9 mouse cellular contexts compared by ENCODE assay signal in the genomic region with DNA sequence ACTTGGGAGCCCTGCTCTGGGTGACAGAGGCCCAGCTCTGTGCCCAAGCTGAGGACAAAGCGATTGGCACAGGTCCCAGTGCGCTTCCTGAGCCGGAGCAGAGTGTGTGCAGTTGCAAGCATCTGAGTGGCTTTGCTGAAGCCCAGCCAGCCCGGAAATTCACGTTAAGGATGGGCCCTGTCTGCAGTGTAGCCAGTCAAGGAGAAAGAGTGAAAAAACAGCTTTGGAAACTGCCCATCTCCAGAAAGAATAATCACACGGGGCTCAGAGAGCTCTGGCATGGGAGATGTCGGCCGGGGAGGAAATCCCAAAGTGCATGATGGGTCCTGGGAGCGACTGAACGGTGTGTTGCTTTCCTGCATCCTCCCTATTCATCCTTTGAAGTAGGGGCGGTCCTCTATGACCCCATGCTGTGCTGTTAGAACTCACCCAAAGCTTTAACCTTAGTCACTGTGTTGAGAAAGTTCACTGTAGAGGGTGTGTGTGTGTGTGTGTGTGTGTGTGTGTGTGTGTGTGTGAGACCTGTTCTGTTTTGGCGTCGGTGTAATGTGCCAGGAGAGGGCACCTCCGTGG. TPM values are rescaled to one million over a fixed set of nuclear protein-coding genes. Genes with fewer than 3 reads are reported as not detected.
DNase-seq lines count a peak whose midpoint lies in the region; ATAC-seq lines count a peak whose summit lies in the region.
"Had no signal": no experiment of that assay in that cellular context is flagged by ENCODE, and none has a peak within 500 bp of the region (broad histone marks: within the 10 kb centered on the region; RNA-seq: fewer than 3 reads in every experiment).

No protein-coding gene starts in this region.

- WGBS in embryonic facial prominence, embryonic 12.5 days = 37% methylated on average over 14 of the region's 14 CpGs
- WGBS in heart, embryonic 10.5 days = 47% methylated on average over 14 of the region's 14 CpGs
- 39% methylated on average over 14 of the region's 14 CpGs for WGBS in limb, embryonic 15.5 days
- 36% methylated on average over 14 of the region's 14 CpGs for WGBS in neural tube, embryonic 12.5 days

- H3K9me3 ChIP-seq in embryonic facial prominence, embryonic 12.5 days = no peaks in the 10 kb centered on the region
- H3K9me3 ChIP-seq in heart, embryonic 10.5 days = no peaks in the 10 kb centered on the region
- H3K9me3 ChIP-seq in limb, embryonic 15.5 days = no peaks in the 10 kb centered on the region
- no peaks in the 10 kb centered on the region for H3K9me3 ChIP-seq in neural tube, embryonic 12.5 days
- H3K9me3 ChIP-seq: G1E had no signal

- no peaks in the 10 kb centered on the region for H3K36me3 ChIP-seq in embryonic facial prominence, embryonic 12.5 days
- no peaks in the 10 kb centered on the region for H3K36me3 ChIP-seq in heart, embryonic 10.5 days
- H3K36me3 ChIP-seq in limb, embryonic 15.5 days = no peaks in the 10 kb centered on the region
- H3K36me3 ChIP-seq in neural tube, embryonic 12.5 days = no peaks in the 10 kb centered on the region
- H3K36me3 ChIP-seq: G1E had no signal

- no peak overlapping the region for H3K4me3 ChIP-seq in embryonic facial prominence, embryonic 12.5 days
- H3K4me3 ChIP-seq in heart, embryonic 10.5 days = peak overlapping the region; percentile 19; the same call in 1 of the 2 replicates
- 0 out of 2 replicates have a peak overlapping the region, but pooled peaks have one; percentile 16 for H3K4me3 ChIP-seq in limb, embryonic 15.5 days
- H3K4me3 ChIP-seq in neural tube, embryonic 12.5 days = no peak overlapping the region

- peak overlapping the region; percentile 27; the same call in 1 of the 2 replicates for H3K9ac ChIP-seq in embryonic facial prominence, embryonic 12.5 days
- H3K9ac ChIP-seq in limb, embryonic 15.5 days = no peak overlapping the region
- H3K9ac ChIP-seq in neural tube, embryonic 12.5 days = no peak overlapping the region

- no peaks in the 10 kb centered on the region for H3K27me3 ChIP-seq in embryonic facial prominence, embryonic 12.5 days
- no peaks in the 10 kb centered on the region for H3K27me3 ChIP-seq in heart, embryonic 10.5 days (ENCODE audit: insufficient read depth, poor library complexity, severe bottlenecking)
- H3K27me3 ChIP-seq in limb, embryonic 15.5 days = no peaks in the 10 kb centered on the region
- H3K27me3 ChIP-seq in neural tube, embryonic 12.5 days (replicated peaks) = no peaks in the 10 kb centered on the region

- H3K4me1 ChIP-seq in embryonic facial prominence, embryonic 12.5 days = peaks cover 9% of the 10 kb centered on the region
- peaks cover 11% of the 10 kb centered on the region for H3K4me1 ChIP-seq in heart, embryonic 10.5 days
- H3K4me1 ChIP-seq in limb, embryonic 15.5 days = peaks cover 7% of the 10 kb centered on the region
- peaks cover 10% of the 10 kb centered on the region for H3K4me1 ChIP-seq in neural tube, embryonic 12.5 days

- 0 out of 2 replicates have a peak overlapping the region, but pooled peaks have one; percentile 54 for H3K27ac ChIP-seq in embryonic facial prominence, embryonic 12.5 days
- peak overlapping the region; percentile 69; the same call in 1 of the 2 replicates for H3K27ac ChIP-seq in heart, embryonic 10.5 days
- peak overlapping the region; percentile 38; the same call in 1 of the 2 replicates for H3K27ac ChIP-seq in limb, embryonic 15.5 days
- peak overlapping the region; percentile 26; the same call in 1 of the 2 replicates for H3K27ac ChIP-seq in neural tube, embryonic 12.5 days

- DNase-seq in urinary bladder, postnatal 25 days (ENCODE audit: low spot score) = peak; percentile 11
- no peak for DNase-seq in urinary bladder, adult 2 months (ENCODE audit: low spot score)
- no peak for DNase-seq in heart, embryonic 10.5 days (ENCODE audit: low spot score)
- peak; percentile 63 for DNase-seq in kidney, adult 9 months
- no peak for DNase-seq in thymus, postnatal 10 days (ENCODE audit: low spot score in 2 of 2)

- 0 out of 2 replicates have a peak, but pooled peaks have one; percentile 64 for ATAC-seq in embryonic facial prominence, embryonic 12.5 days (ENCODE audit: insufficient number of reproducible peaks, insufficient read depth, low FRiP score, low TSS enrichment)
- ATAC-seq in limb, embryonic 15.5 days (ENCODE audit: insufficient number of reproducible peaks, low FRiP score, low TSS enrichment, low read depth) = no peak
- peak; percentile 95 for ATAC-seq in neural tube, embryonic 12.5 days (ENCODE audit: low FRiP score, low read depth)

- peak overlapping the region; percentile 38 for H3K4me2 ChIP-seq in embryonic facial prominence, embryonic 12.5 days (replicated peaks)
- H3K4me2 ChIP-seq in limb, embryonic 15.5 days = peak overlapping the region; percentile 17
- peak overlapping the region; percentile 45 for H3K4me2 ChIP-seq in neural tube, embryonic 12.5 days (replicated peaks)

RNA-seq across cellular contexts. Expression of a gene that starts 5.5 kb away (rescaled TPM):
- 1.6 and 3.3 TPM in 2 replicates for polyA plus RNA-seq in urinary bladder, adult 2 months (2012; rRNA removed)
- 0.19 and 0.51 TPM in 2 replicates for polyA plus RNA-seq in embryonic facial prominence, embryonic 12.5 days (2016; fragmentation: Nextera tagmentation; extraction: Ambion mirVana)
- 0.34 and 0.58 TPM in 2 replicates for polyA plus RNA-seq in heart, embryonic 10.5 days (2016; fragmentation: Nextera tagmentation; extraction: Ambion mirVana)
- 0.46 TPM in 2 replicates for polyA plus RNA-seq in limb, embryonic 15.5 days (2015; fragmentation: Nextera tagmentation; extraction: Ambion mirVana)
- 0.42 and 0.53 TPM in 2 replicates for polyA plus RNA-seq in neural tube, embryonic 12.5 days (2016; fragmentation: Nextera tagmentation; extraction: Ambion mirVana)
- polyA plus RNA-seq: G1E had no signal

Comparison
In these comparisons a context has a peak if more than half of its experiments do, and no peak if none do; other contexts are left out.
1. DNase-seq: peak in urinary bladder, postnatal 25 days (single experiment) and kidney, adult 9 months (single experiment); none in urinary bladder, adult 2 months (single experiment), heart, embryonic 10.5 days (single experiment) and thymus, postnatal 10 days (0 of 2).
2. H3K4me3 ChIP-seq: peak in heart, embryonic 10.5 days (single experiment) and limb, embryonic 15.5 days (single experiment); none in embryonic facial prominence, embryonic 12.5 days (single experiment) and neural tube, embryonic 12.5 days (single experiment).
3. Peak in every context shown above with its lines, with median percentiles within 50 percentile points of each other: H3K27ac ChIP-seq and H3K4me2 ChIP-seq.